Mouse (Mus musculus) ZHBTc4 (cell line): ENCODE measurements around the gene Dbt.
"Not testable (repeated sequence)": the region's sequence is repeated elsewhere in the genome, so short reads cannot be mapped to it uniquely, and the experiment has no call there.

ENCODE experiments used
- DNase-seq: peaks from one replicate; pipeline ENCODE4 v3.0.0-alpha.2; 2011; ENCODE audit warnings: low read depth, low spot score

Gene Dbt

GRCm38 (mm10) chr3:116537200-116537573 is 24.3 kb downstream of the Dbt start:
- peak; percentile 30 for DNase-seq

- peak; percentile 64 for DNase-seq
Measured at GRCm38 (mm10) chr3:116542070-116542469, 29.2 kb downstream of the Dbt start.

- no peak for DNase-seq
Measured at GRCm38 (mm10) chr3:116542532-116542931, 29.7 kb downstream of the Dbt start.

GRCm38 (mm10) chr3:116547430-116547829 is 34.6 kb downstream of the Dbt start:
- no peak for DNase-seq

- no peak for DNase-seq
Measured at GRCm38 (mm10) chr3:116551362-116551761, 38.5 kb downstream of the Dbt start.

GRCm38 (mm10) chr3:116561315-116561714 is 48.4 kb downstream of the Dbt start:
- not testable (repeated sequence) for DNase-seq

GRCm38 (mm10) chr3:116562408-116563094 is 49.7 kb downstream of the Dbt start, which contains the start of gene Lrrc39:
Gene Lrrc39, plus strand, starts transcription at chr3:116562973.
- DNase-seq, result no peak

- DNase-seq, result no peak
Measured at GRCm38 (mm10) chr3:116563095-116563492, 50.2 kb downstream of the Dbt start.

- DNase-seq, result no peak
Measured at GRCm38 (mm10) chr3:116570628-116571027, 57.8 kb downstream of the Dbt start.

- peak; percentile 62 for DNase-seq
Measured at GRCm38 (mm10) chr3:116577286-116577685, 64.4 kb downstream of the Dbt start.

- DNase-seq, result no peak
Measured at GRCm38 (mm10) chr3:116582201-116582600, 69.3 kb downstream of the Dbt start.

- no peak for DNase-seq
Measured at GRCm38 (mm10) chr3:116594076-116594727, 81.3 kb downstream of the Dbt start.

- peak; percentile 98 for DNase-seq
Measured at GRCm38 (mm10) chr3:116594728-116595602, 82.1 kb downstream of the Dbt start, which contains the start of gene Sass6. Gene Sass6, plus strand, starts transcription at chr3:116594982.

GRCm38 (mm10) chr3:116595603-116595991 is 82.7 kb downstream of the Dbt start:
- no peak for DNase-seq
